Mouse (Mus musculus) thymus, postnatal 10 days (tissue): Measurements from ENCODE around the gene Samd4.

Experiments used
- DNase-seq, 2 experiments: peaks; one replicate each; pipeline ENCODE4 v3.0.0; 2021; ENCODE audit warnings: low spot score in 2 of 2

Samd4 gene

GRCm38 (mm10) chr14:46908858-46909257 lies 26.2 kb downstream of the Samd4 start:
- no peak for DNase-seq

- DNase-seq, result no peak
Observed at GRCm38 (mm10) chr14:46912496-46912895, 29.8 kb downstream of the Samd4 start.

GRCm38 (mm10) chr14:46914356-46914755 lies 31.7 kb downstream of the Samd4 start:
- DNase-seq, result no peak

- DNase-seq, result no peak
Observed at GRCm38 (mm10) chr14:46915555-46915954, 32.9 kb downstream of the Samd4 start.

- no peak for DNase-seq
Observed at GRCm38 (mm10) chr14:46916581-46916980, 33.9 kb downstream of the Samd4 start.

- no peak for DNase-seq
Observed at GRCm38 (mm10) chr14:46917136-46917535, 34.5 kb downstream of the Samd4 start.

GRCm38 (mm10) chr14:46917581-46917980 lies 34.9 kb downstream of the Samd4 start:
- DNase-seq, result no peak

- no peak for DNase-seq
Observed at GRCm38 (mm10) chr14:46920496-46920895, 37.8 kb downstream of the Samd4 start.

GRCm38 (mm10) chr14:46921178-46921975 lies 38.7 kb downstream of the Samd4 start:
- DNase-seq, result no peak

- no peak for DNase-seq
Observed at GRCm38 (mm10) chr14:46923931-46924330, 41.3 kb downstream of the Samd4 start.

GRCm38 (mm10) chr14:46924422-46924821 lies 41.8 kb downstream of the Samd4 start:
- no peak for DNase-seq

GRCm38 (mm10) chr14:46928556-46928955 lies 45.9 kb downstream of the Samd4 start:
- DNase-seq, result no peak

GRCm38 (mm10) chr14:46932121-46932520 lies 49.5 kb downstream of the Samd4 start:
- DNase-seq, result no peak

- DNase-seq, result no peak
Observed at GRCm38 (mm10) chr14:46932708-46933107, 50.1 kb downstream of the Samd4 start.

GRCm38 (mm10) chr14:46941077-46941476 lies 58.4 kb downstream of the Samd4 start:
- no peak for DNase-seq

GRCm38 (mm10) chr14:46941896-46942812 lies 59.5 kb downstream of the Samd4 start:
- DNase-seq, result no peak

- DNase-seq, result no peak
Observed at GRCm38 (mm10) chr14:46944411-46944810, 61.8 kb downstream of the Samd4 start.

GRCm38 (mm10) chr14:46945903-46946490 lies 63.3 kb downstream of the Samd4 start:
- DNase-seq, result no peak

GRCm38 (mm10) chr14:46947644-46948043 lies 65.0 kb downstream of the Samd4 start:
- DNase-seq, result no peak

GRCm38 (mm10) chr14:46950527-46951384 lies 68.1 kb downstream of the Samd4 start:
- DNase-seq, result no peak

- DNase-seq, result no peak
Observed at GRCm38 (mm10) chr14:46952264-46952663, 69.6 kb downstream of the Samd4 start.
